Mouse (Mus musculus) yolk sac, embryonic 10.5 days (tissue): Measurements from ENCODE around the gene 4932438H23Rik.

Source experiments
- DNase-seq: peaks from one replicate; pipeline ENCODE4 v3.0.0-alpha.2; 2017; ENCODE audit warnings: low spot score

Gene 4932438H23Rik

DNA sequence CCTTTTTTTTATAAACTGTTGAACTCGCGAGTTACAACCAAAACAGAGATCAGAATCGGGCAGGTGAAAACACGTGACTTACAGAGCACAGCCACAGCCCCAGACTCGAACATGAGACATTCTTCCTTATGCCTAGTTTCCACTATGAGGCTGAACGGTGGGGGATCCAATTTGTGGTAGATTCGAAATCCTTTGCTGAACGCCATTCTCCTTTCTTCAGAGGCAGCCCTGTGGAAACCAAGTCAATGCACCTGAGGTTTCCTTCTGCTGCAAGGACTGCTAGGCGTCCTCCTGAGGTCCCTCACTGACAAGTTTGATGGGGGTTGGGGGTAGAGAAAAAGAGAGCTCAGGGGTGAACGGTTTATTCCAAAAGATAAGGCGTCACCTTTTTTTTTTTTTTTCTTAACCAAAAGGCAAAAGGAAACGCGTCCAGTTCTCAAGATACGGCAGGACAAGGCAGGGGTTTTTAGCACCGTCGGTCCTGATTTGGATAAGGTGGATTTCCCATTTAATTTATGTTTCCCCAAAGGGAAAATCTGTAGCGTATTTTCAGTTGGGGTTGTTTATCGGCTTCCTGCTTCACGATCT, 84.9 kb downstream of the 4932438H23Rik start:
- peak; percentile 36 for DNase-seq

DNA sequence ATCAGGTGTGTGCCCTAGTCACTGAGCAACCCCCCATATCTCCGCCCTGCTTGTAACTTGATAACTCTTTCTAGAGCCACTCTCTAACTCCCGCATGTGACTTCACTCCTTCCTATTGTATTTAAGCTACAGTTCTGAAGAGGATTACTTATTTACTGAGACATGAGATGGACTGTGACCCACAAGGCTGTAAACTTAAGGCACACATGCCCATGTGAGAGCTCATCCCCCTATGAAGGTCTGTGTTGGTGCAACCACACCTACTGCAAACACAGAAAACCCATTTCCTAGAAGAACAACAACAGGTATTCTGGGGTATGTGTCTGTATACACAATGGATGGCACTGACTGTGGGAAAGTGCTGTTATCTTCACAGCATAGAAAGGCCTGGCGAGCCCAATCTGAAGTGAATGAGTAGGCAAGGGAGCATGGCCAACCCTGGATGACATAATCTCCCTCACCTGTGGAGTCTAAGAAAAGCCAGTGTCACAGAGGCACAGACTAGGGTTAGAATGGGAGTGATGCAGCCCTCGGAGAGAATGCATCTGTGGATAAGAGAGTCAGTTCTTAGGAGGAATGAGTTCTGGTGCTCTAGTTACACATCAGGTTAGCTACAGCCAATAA, 89.9 kb downstream of the 4932438H23Rik start:
- DNase-seq, result peak; percentile 71
